Mouse (Mus musculus): ENCODE results near the gene Cct2. TPM values are rescaled to one million over a fixed set of nuclear protein-coding genes. Genes with fewer than 3 reads are reported as not detected.
A peak's percentile ranks its signal among the peaks of the same experiment; 100 is the strongest.
"Not testable (repeated sequence)": the region's sequence is repeated elsewhere in the genome, so short reads cannot be mapped to it uniquely, and the experiment has no call there.

Cct2 gene
- polyA plus RNA-seq, 1 experiment from 2014 or later: 185 TPM

DNA sequence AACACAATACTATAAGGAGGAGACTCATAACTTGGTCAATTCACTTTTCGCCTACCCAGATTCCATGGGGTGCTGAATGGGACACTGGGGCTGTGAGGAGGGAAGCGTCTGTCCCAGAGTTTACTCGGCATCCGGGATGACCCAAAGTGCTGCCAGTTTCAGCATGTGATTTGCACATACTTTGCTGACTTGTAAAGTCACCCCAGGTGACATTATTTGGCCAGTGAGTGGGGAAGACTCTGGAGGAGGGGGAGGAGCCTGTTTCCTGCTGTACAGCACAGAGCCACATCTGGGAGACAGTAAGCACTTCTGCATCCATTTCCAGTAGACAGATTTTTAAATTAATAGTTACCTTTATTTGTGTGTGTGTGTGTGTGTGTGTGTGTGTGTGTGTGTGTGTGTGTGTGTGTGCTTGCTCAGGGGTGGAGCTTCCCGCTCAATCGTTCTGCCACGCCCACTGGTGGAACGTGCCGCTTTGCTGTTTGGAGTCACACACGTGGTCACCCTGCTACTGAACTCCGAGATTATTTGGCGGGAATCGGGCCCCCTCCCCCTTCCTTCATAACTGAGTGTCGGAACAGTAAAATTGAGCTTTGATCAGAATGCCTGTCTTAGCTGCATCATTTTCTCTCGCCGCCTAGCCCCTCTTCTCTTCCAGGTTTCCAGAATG, 20.0 kb downstream of the Cct2 start:
- peak overlapping the region; percentile 11; the same call in 1 of the 2 replicates for H3K4me3 ChIP-seq (ENCODE audit: low read length)
- H3K9me3 ChIP-seq (replicated peaks; ENCODE audit: control insufficient read depth, low read length); H3K36me3 ChIP-seq (ENCODE audit: control insufficient read depth, insufficient read depth); ATAC-seq (replicated peaks; ENCODE audit: extremely low read depth, insufficient read depth, low FRiP score); H3K27me3 ChIP-seq (ENCODE audit: control insufficient read depth, insufficient read depth, low read length): not testable (repeated sequence)
- peaks cover 21% of the 10 kb centered on the region for H3K4me1 ChIP-seq (ENCODE audit: control insufficient read depth, insufficient read depth, low read length)
- H3K9ac ChIP-seq (ENCODE audit: low read length): peak overlapping the region; percentile 49; the same call in 1 of the 2 replicates
- WGBS: 27% methylated on average over 15 of the region's 16 CpGs
- H3K4me2 ChIP-seq (ENCODE audit: low read depth, low read length): peak overlapping the region; percentile 51
- peak overlapping the region; percentile 91; the same call in 1 of the 2 replicates for H3K27ac ChIP-seq (ENCODE audit: low read length)

GRCm38 (mm10) chr10:117042295-117042694, 21.3 kb downstream of the Cct2 start:
- peak overlapping the region; percentile 60 for H3K4me2 ChIP-seq (ENCODE audit: low read depth, low read length)
- 0 out of 2 replicates have a peak, but pooled peaks cover 3% of the 10 kb centered on the region for H3K9me3 ChIP-seq (replicated peaks; ENCODE audit: control insufficient read depth, low read length)
- ATAC-seq (replicated peaks; ENCODE audit: extremely low read depth, insufficient read depth, low FRiP score): peak; percentile 83
- H3K9ac ChIP-seq (ENCODE audit: low read length): peak overlapping the region; percentile 59
- H3K27me3 ChIP-seq (ENCODE audit: control insufficient read depth, insufficient read depth, low read length): no peaks in the 10 kb centered on the region
- no peaks in the 10 kb centered on the region for H3K36me3 ChIP-seq (ENCODE audit: control insufficient read depth, insufficient read depth)
- peak overlapping the region; percentile 75 for H3K27ac ChIP-seq (ENCODE audit: low read length)
- peaks cover 21% of the 10 kb centered on the region for H3K4me1 ChIP-seq (ENCODE audit: control insufficient read depth, insufficient read depth, low read length)
- WGBS: 29% methylated on average over 14 of the region's 14 CpGs
- peak overlapping the region; percentile 19 for H3K4me3 ChIP-seq (ENCODE audit: low read length)

DNA sequence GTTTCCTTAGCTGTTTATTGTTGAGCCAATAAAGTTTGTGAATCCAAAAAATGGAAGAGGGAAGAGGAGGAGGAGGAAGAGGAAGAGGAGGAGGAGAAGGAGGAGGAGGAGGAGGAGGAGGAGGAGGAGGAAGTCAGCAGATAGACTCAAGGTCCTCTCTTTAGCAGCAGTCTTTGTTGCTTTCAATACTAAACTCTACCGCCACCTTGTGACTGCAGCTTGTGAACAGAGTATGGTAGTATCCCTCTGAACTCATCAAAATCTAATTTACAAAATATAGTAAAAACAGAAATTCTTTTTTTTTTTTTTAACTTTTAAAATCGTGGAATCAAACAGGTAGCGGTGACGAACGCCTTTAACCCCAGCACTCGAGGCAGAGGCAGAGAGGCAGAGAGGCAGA, 23.3 kb downstream of the Cct2 start:
- Histone ChIP-seq H3K9ac (ENCODE audit: low read length) (no peak overlapping the region), H3K4me1 (ENCODE audit: control insufficient read depth, insufficient read depth, low read length) (peaks cover 21% of the 10 kb centered on the region), H3K4me3 (ENCODE audit: low read length) (no peak overlapping the region), H3K27ac (ENCODE audit: low read length) (no peak overlapping the region), H3K4me2 (ENCODE audit: low read depth, low read length) (no peak overlapping the region), H3K9me3 (replicated peaks; ENCODE audit: control insufficient read depth, low read length) (0 out of 2 replicates have a peak, but pooled peaks cover 3% of the 10 kb centered on the region), H3K36me3 (ENCODE audit: control insufficient read depth, insufficient read depth) (no peaks in the 10 kb centered on the region), H3K27me3 (ENCODE audit: control insufficient read depth, insufficient read depth, low read length) (no peaks in the 10 kb centered on the region)
- 70% methylated on average over 6 of the region's 6 CpGs for WGBS
- ATAC-seq (replicated peaks; ENCODE audit: extremely low read depth, insufficient read depth, low FRiP score): no peak

GRCm38 (mm10) chr10:117033785-117034184, 29.8 kb downstream of the Cct2 start:
- Histone ChIP-seq H3K4me3 (ENCODE audit: low read length) (no peak overlapping the region), H3K4me1 (ENCODE audit: control insufficient read depth, insufficient read depth, low read length) (no peaks in the 10 kb centered on the region), H3K36me3 (ENCODE audit: control insufficient read depth, insufficient read depth) (no peaks in the 10 kb centered on the region), H3K9ac (ENCODE audit: low read length) (no peak overlapping the region), H3K4me2 (ENCODE audit: low read depth, low read length) (no peak overlapping the region), H3K27me3 (ENCODE audit: control insufficient read depth, insufficient read depth, low read length) (no peaks in the 10 kb centered on the region), H3K27ac (ENCODE audit: low read length) (no peak overlapping the region), H3K9me3 (replicated peaks; ENCODE audit: control insufficient read depth, low read length) (0 out of 2 replicates have a peak, but pooled peaks cover 3% of the 10 kb centered on the region)
- ATAC-seq (replicated peaks; ENCODE audit: extremely low read depth, insufficient read depth, low FRiP score): 0 out of 2 replicates have a peak, but pooled peaks have one; percentile 50
- WGBS: 18% methylated on average over 8 of the region's 8 CpGs

- no peaks in the 10 kb centered on the region for H3K36me3 ChIP-seq (ENCODE audit: control insufficient read depth, insufficient read depth)
- no peak for ATAC-seq (replicated peaks; ENCODE audit: extremely low read depth, insufficient read depth, low FRiP score)
- no peak overlapping the region for H3K4me2 ChIP-seq (ENCODE audit: low read depth, low read length)
- WGBS: 94% methylated on average over 3 of the region's 3 CpGs
- H3K27me3 ChIP-seq (ENCODE audit: control insufficient read depth, insufficient read depth, low read length): no peaks in the 10 kb centered on the region
- H3K4me1 ChIP-seq (ENCODE audit: control insufficient read depth, insufficient read depth, low read length): no peaks in the 10 kb centered on the region
- no peak overlapping the region for H3K4me3 ChIP-seq (ENCODE audit: low read length)
- H3K27ac ChIP-seq (ENCODE audit: low read length): no peak overlapping the region
- no peaks in the 10 kb centered on the region for H3K9me3 ChIP-seq (replicated peaks; ENCODE audit: control insufficient read depth, low read length)
- no peak overlapping the region for H3K9ac ChIP-seq (ENCODE audit: low read length)
These were observed 32.5 kb downstream of the Cct2 start for GRCm38 (mm10) chr10:117031160-117031559.

DNA sequence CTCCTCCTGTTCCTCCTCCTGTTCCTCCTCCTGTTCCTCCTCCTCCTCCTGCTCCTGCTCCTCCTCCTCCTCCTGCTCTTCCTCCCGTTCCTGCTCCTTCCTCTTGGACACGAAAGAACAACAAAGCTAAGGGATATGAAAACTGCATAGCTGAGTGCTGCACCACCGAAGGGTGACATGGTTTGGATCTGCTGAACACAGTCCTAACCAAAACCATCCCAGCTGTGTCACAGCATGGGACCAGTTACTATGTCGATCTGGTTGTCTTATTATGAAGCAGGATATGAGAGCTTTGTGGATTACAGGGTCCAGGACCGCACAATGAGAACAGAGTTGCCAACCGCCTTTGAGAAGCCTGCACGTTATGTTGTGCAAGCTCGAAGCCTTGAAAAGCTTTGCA, 37.4 kb downstream of the Cct2 start:
- 82% methylated on average over 8 of the region's 8 CpGs for WGBS
- H3K27ac ChIP-seq (ENCODE audit: low read length): no peak overlapping the region
- H3K4me2 ChIP-seq (ENCODE audit: low read depth, low read length): no peak overlapping the region
- no peak overlapping the region for H3K4me3 ChIP-seq (ENCODE audit: low read length)
- H3K9ac ChIP-seq (ENCODE audit: low read length): no peak overlapping the region
- peaks cover 12% of the 10 kb centered on the region for H3K4me1 ChIP-seq (ENCODE audit: control insufficient read depth, insufficient read depth, low read length)
- no peaks in the 10 kb centered on the region for H3K36me3 ChIP-seq (ENCODE audit: control insufficient read depth, insufficient read depth)
- H3K27me3 ChIP-seq (ENCODE audit: control insufficient read depth, insufficient read depth, low read length): no peaks in the 10 kb centered on the region
- no peaks in the 10 kb centered on the region for H3K9me3 ChIP-seq (replicated peaks; ENCODE audit: control insufficient read depth, low read length)
- ATAC-seq (replicated peaks; ENCODE audit: extremely low read depth, insufficient read depth, low FRiP score): no peak

GRCm38 (mm10) chr10:117025776-117026175, 37.8 kb downstream of the Cct2 start:
- not testable (repeated sequence) for ATAC-seq (replicated peaks; ENCODE audit: extremely low read depth, insufficient read depth, low FRiP score); H3K4me3 ChIP-seq (ENCODE audit: low read length); H3K9ac ChIP-seq (ENCODE audit: low read length); H3K4me2 ChIP-seq (ENCODE audit: low read depth, low read length); H3K27me3 ChIP-seq (ENCODE audit: control insufficient read depth, insufficient read depth, low read length); H3K36me3 ChIP-seq (ENCODE audit: control insufficient read depth, insufficient read depth); H3K27ac ChIP-seq (ENCODE audit: low read length); H3K9me3 ChIP-seq (replicated peaks; ENCODE audit: control insufficient read depth, low read length)
- peaks cover 12% of the 10 kb centered on the region for H3K4me1 ChIP-seq (ENCODE audit: control insufficient read depth, insufficient read depth, low read length)

DNA sequence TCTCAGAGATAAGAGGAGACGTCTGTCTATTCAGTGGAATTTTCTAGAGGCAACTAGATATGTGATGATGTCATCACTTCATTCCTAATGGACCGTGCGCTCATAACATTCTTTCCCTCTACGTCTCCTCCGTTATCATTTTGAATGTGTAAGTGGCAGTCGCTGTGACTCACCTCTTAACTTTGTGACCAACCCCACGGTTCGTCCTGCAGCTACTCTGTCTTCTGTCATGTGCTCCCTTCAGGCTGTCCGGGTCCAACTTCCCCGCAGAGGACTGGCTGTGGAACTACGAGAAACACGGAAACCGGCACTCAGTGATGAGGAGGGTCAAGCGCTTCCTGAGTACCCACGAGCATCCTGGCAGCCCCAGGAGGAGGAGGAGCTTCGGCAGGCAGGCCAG, 39.9 kb downstream of the Cct2 start:
- H3K27me3 ChIP-seq (ENCODE audit: control insufficient read depth, insufficient read depth, low read length): no peaks in the 10 kb centered on the region
- H3K9me3 ChIP-seq (replicated peaks; ENCODE audit: control insufficient read depth, low read length): no peaks in the 10 kb centered on the region
- ATAC-seq (replicated peaks; ENCODE audit: extremely low read depth, insufficient read depth, low FRiP score): peak; percentile 75
- H3K36me3 ChIP-seq (ENCODE audit: control insufficient read depth, insufficient read depth): no peaks in the 10 kb centered on the region
- H3K4me3 ChIP-seq (ENCODE audit: low read length): peak overlapping the region; percentile 49
- WGBS: 8% methylated on average over 16 of the region's 16 CpGs
- H3K9ac ChIP-seq (ENCODE audit: low read length): peak overlapping the region; percentile 67
- H3K27ac ChIP-seq (ENCODE audit: low read length): peak overlapping the region; percentile 58
- peak overlapping the region; percentile 70 for H3K4me2 ChIP-seq (ENCODE audit: low read depth, low read length)
- H3K4me1 ChIP-seq (ENCODE audit: control insufficient read depth, insufficient read depth, low read length): peaks cover 12% of the 10 kb centered on the region

GRCm38 (mm10) chr10:117021020-117021754, 42.4 kb downstream of the Cct2 start:
- WGBS: 45% methylated on average over 21 of the region's 21 CpGs

More at GRCm38 (mm10) chr10:117021020-117021754, 42.4 kb downstream of the Cct2 start:
- H3K36me3 ChIP-seq (ENCODE audit: control insufficient read depth, insufficient read depth): no peaks in the 10 kb centered on the region
- no peak overlapping the region for H3K9ac ChIP-seq (ENCODE audit: low read length)
- peaks cover 20% of the 10 kb centered on the region for H3K4me1 ChIP-seq (ENCODE audit: control insufficient read depth, insufficient read depth, low read length)
- no peak for ATAC-seq (replicated peaks; ENCODE audit: extremely low read depth, insufficient read depth, low FRiP score)
- H3K27ac ChIP-seq (ENCODE audit: low read length): no peak overlapping the region
- no peak overlapping the region for H3K4me3 ChIP-seq (ENCODE audit: low read length)
- H3K9me3 ChIP-seq (replicated peaks; ENCODE audit: control insufficient read depth, low read length): no peaks in the 10 kb centered on the region
- H3K4me2 ChIP-seq (ENCODE audit: low read depth, low read length): no peak overlapping the region
- no peaks in the 10 kb centered on the region for H3K27me3 ChIP-seq (ENCODE audit: control insufficient read depth, insufficient read depth, low read length)

All from heart, embryonic 16.5 days (tissue).